23 mouse cellular contexts compared by ENCODE assay signal in the genomic region with DNA sequence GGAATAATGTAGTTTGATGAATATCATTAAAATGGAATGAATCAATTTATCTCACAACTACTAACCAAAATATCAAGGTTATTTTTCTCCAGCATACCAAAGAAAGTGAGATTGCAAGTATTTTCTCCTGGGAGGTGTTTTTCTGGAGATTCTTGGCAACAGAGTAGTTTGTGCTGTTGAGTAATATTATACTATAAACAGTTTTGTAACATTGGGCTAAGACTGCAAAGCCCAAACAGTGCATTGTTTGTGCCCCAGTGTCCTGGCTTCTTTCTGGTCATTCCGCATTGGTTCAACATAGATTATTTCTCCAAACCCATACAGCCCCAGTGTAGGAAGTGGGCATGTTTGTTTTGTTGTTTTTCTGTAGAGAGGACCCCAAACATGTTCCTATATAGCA. TPM values are rescaled to one million over a fixed set of nuclear protein-coding genes. Genes with fewer than 3 reads are reported as not detected.
A peak's percentile ranks its signal among the peaks of the same experiment; 100 is the strongest.
DNase-seq lines count a peak whose midpoint lies in the region; ATAC-seq and TF ChIP-seq lines count a peak whose summit lies in the region.
"Had no signal": no experiment of that assay in that cellular context is flagged by ENCODE, and none has a peak within 500 bp of the region (broad histone marks: within the 10 kb centered on the region; RNA-seq: fewer than 3 reads in every experiment).

No protein-coding gene starts in this region.

- TF ChIP-seq CTCF in layer of hippocampus, adult 2 months (conservative IDR thresholded peaks at IDR 0.05): no peak
- TF ChIP-seq CTCF in forebrain, postnatal 0 days (IDR thresholded peaks at IDR 0.05; ENCODE audit: low read depth): no peak

- no peaks in the 10 kb centered on the region for H3K36me3 ChIP-seq in lung, embryonic 16.5 days (ENCODE audit: control insufficient read depth, insufficient read depth, low read length)
- H3K36me3 ChIP-seq in forebrain, postnatal 0 days (ENCODE audit: insufficient read depth): no peaks in the 10 kb centered on the region
- H3K36me3 ChIP-seq: forebrain, embryonic 10.5 days; heart, embryonic 12.5 days; heart, embryonic 15.5 days had no signal

- H3K27me3 ChIP-seq in lung, embryonic 16.5 days (ENCODE audit: control insufficient read depth, insufficient read depth, low read depth, low read length): no peaks in the 10 kb centered on the region
- no peaks in the 10 kb centered on the region for H3K27me3 ChIP-seq in forebrain, postnatal 0 days (ENCODE audit: insufficient read depth, low read length)
- H3K27me3 ChIP-seq: CH12.LX; forebrain, embryonic 13.5 days; heart, embryonic 12.5 days; heart, embryonic 15.5 days had no signal

- H3K4me2 ChIP-seq in lung, embryonic 16.5 days (ENCODE audit: low read depth, low read length): no peak overlapping the region
- no peak overlapping the region for H3K4me2 ChIP-seq in forebrain, postnatal 0 days (ENCODE audit: low read depth)
- H3K4me2 ChIP-seq: forebrain, embryonic 13.5 days; heart, embryonic 12.5 days; heart, embryonic 15.5 days; hindbrain, embryonic 14.5 days had no signal

- H3K9me3 ChIP-seq in lung, embryonic 16.5 days (ENCODE audit: control insufficient read depth, low read length): no peaks in the 10 kb centered on the region
- no peaks in the 10 kb centered on the region for H3K9me3 ChIP-seq in forebrain, postnatal 0 days (ENCODE audit: low read length)
- H3K9me3 ChIP-seq: forebrain, embryonic 10.5 days; forebrain, embryonic 13.5 days; G1E; heart, embryonic 12.5 days; heart, embryonic 15.5 days had no signal

- WGBS in lung, embryonic 16.5 days: 81% methylated on average over 1 of the region's 1 CpGs
- WGBS in forebrain, postnatal 0 days: 100% methylated on average over 1 of the region's 1 CpGs

- H3K27ac ChIP-seq in layer of hippocampus, adult 2 months: peak overlapping the region; percentile 78; the same call in 1 of the 2 replicates
- H3K27ac ChIP-seq in lung, embryonic 16.5 days (ENCODE audit: low read length): no peak overlapping the region
- no peak overlapping the region for H3K27ac ChIP-seq in forebrain, postnatal 0 days (ENCODE audit: low read depth, low read length)
- H3K27ac ChIP-seq: heart, embryonic 15.5 days; hindbrain, postnatal 0 days had no signal

- peaks cover 3% of the 10 kb centered on the region; the same call in 1 of the 2 replicates for H3K4me1 ChIP-seq in lung, embryonic 16.5 days (replicated peaks; ENCODE audit: control insufficient read depth, insufficient read depth, low read length)
- no peaks in the 10 kb centered on the region for H3K4me1 ChIP-seq in forebrain, postnatal 0 days (ENCODE audit: insufficient read depth)

- no peak for DNase-seq in layer of hippocampus, adult 2 months (ENCODE audit: low spot score in 2 of 2)
- no peak for DNase-seq in layer of hippocampus, adult 9-11 months
- DNase-seq in lung, postnatal 4 days: no peak
- peak; percentile 70 for DNase-seq in NIH3T3 (ENCODE audit: low read depth)
- no peak for DNase-seq in forebrain, postnatal 0 days
- DNase-seq: adrenal gland, postnatal 25 days; B cell, adult 2 months; cerebellum, adult 11-12 months; gastrocnemius, postnatal 14 days; heart, adult 11 months; heart, postnatal 10 days; heart, postnatal 4 days had no signal

- peak; percentile 43 for ATAC-seq in lung, embryonic 16.5 days (ENCODE audit: low read depth)
- no peak for ATAC-seq in forebrain, postnatal 0 days
- ATAC-seq: inflammation-experienced regulatory T-cells, adult 6 months had no signal

- H3K9ac ChIP-seq in lung, embryonic 16.5 days (ENCODE audit: low read length): no peak overlapping the region
- no peak overlapping the region for H3K9ac ChIP-seq in forebrain, postnatal 0 days
- H3K9ac ChIP-seq: forebrain, embryonic 13.5 days; heart, embryonic 12.5 days; heart, embryonic 15.5 days; hindbrain, embryonic 14.5 days had no signal

- H3K4me3 ChIP-seq in layer of hippocampus, adult 2 months: no peak overlapping the region
- H3K4me3 ChIP-seq in lung, embryonic 16.5 days (ENCODE audit: low read length): no peak overlapping the region
- no peak overlapping the region for H3K4me3 ChIP-seq in forebrain, postnatal 0 days (ENCODE audit: low read depth, low read length)
- H3K4me3 ChIP-seq: forebrain, embryonic 10.5 days; forebrain, embryonic 13.5 days; gastrocnemius, adult 2 months; heart, embryonic 12.5 days; heart, embryonic 15.5 days had no signal

RNA-seq across cellular contexts. Expression of a gene that starts 55.0 kb away (rescaled TPM):
- total RNA-seq in layer of hippocampus, adult 2 months (2021): 10 to 100 TPM; 42.0 to 43.9 TPM
- 32.9 and 33.3 TPM in 2 replicates for polyA plus RNA-seq in lung, embryonic 16.5 days (2015; fragmentation: Nextera tagmentation; extraction: Ambion mirVana)
- 80.0 and 85.5 TPM in 2 replicates for total RNA-seq in forebrain, postnatal 0 days (2014; rRNA removed)
- 79.4 and 99.4 TPM in 2 replicates for polyA plus RNA-seq in forebrain, postnatal 0 days (2015; fragmentation: Nextera tagmentation; extraction: Ambion mirVana)
- total RNA-seq: G1E had no signal
- polyA plus RNA-seq: G1E had no signal
